Mouse (Mus musculus): ENCODE measurements around the gene Sorl1.

DNA sequence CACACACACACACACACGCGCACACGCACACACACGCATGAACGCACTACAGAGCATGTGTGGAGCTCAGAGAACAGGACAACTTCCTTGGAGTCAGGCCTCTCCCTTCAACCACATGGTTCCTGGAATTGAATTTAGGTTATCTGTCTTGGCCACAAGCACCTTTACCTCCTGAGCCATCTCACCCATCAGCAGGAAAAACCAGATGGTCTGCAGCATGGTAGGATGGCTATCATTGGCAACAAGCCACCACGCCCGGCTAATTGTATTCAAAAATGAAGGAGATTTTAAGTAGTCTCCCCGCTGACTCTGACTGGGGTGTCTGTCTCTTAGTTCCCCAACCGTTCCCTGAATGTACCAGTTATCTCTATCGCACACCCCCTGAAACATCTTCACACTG lies 17.0 kb downstream of the Sorl1 start:
- TF ChIP-seq GATA1 (IDR thresholded peaks at IDR 0.05; ENCODE audit: low read length) (no peak), TAL1 (IDR thresholded peaks at IDR 0.05; ENCODE audit: low read length) (no peak)
